Mouse (Mus musculus) urinary bladder, adult 2 months (tissue): ENCODE results near the gene Slc25a15. TPM values are rescaled to one million over a fixed set of nuclear protein-coding genes. Genes with fewer than 3 reads are reported as not detected.

Experiments
- polyA plus RNA-seq: library from polyadenylated mRNA; depleted of rRNA; stranded (reverse); fragments of >200 nt; gene quantifications from 2 replicates; pipeline ENCODE4 v1.2.3, GENCODE M21; 2012; rRNA removed

The Slc25a15 gene
- polyA plus RNA-seq, 1 experiment: 7.5 TPM

Other genes starting within 250 kb of the Slc25a15 start
- 10.1 and 10.2 TPM in 2 replicates for gene Nek3, start 232.2 kb downstream of the Slc25a15 start, polyA plus RNA-seq
- 4.7 and 5.1 TPM in 2 replicates for gene Ckap2, start 212.8 kb downstream of the Slc25a15 start, polyA plus RNA-seq
- gene Vps36, start 205.8 kb downstream of the Slc25a15 start, polyA plus RNA-seq: 29.0 and 30.2 TPM in 2 replicates
- 12.1 and 12.3 TPM in 2 replicates for gene Thsd1, start 171.3 kb downstream of the Slc25a15 start, polyA plus RNA-seq
- gene Tpte, start 115.2 kb downstream of the Slc25a15 start, polyA plus RNA-seq: not detected in 2 replicates
- gene Mrps31, start 12.8 kb upstream of the Slc25a15 start, polyA plus RNA-seq: 19.9 and 22.7 TPM in 2 replicates